Mouse (Mus musculus) embryo, embryonic 9.5 days (tissue): Measurements from ENCODE around the gene Gm28038.
A peak's percentile ranks its signal among the peaks of the same experiment; 100 is the strongest.

Source experiments
- DNase-seq: peaks from one replicate; pipeline ENCODE4 v3.0.0-alpha.2; 2017; ENCODE audit errors: extremely low spot score

The Gm28038 gene

GRCm38 (mm10) chr2:30256616-30257350 is 24.1 kb upstream of the Gm28038 start:
- no peak for DNase-seq

DNA sequence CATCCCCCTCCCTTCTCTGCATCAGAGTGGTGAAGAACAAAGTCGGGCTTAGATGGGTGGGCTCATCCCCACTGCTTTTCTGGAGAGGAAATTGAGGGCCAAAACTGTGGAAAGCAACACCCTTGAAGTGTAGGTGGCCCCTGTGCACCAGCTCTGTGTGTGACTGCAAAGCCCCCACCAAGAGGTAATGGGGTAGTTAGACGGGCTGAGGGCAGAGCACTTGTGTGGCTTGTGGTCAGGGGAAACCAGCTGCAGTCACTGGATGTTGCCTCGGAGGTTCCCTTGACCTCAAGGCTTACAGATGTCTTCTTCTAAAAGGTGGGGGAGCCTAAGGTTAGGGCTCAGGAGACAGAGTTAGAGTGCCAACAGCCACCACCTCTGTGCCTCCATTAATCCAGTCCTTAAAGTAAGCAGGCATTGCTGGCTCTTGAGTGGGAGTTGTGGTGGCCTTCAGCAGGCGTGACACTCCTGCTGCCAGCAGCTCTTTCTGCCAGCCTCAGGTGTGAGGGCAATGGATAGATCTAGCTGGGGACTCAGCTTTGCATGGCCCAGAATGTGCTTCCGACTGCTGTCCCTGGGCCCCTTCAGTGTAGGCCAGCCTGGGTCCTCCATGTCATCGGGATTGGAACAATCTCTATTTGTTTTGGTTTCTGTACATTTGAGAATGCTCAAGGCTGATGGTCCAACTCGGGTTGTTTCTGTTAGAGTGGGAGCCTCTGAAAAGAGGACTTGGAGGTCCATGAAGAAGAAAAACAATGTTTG is 23.0 kb upstream of the Gm28038 start:
- no peak for DNase-seq

- DNase-seq: no peak
These were observed 22.2 kb upstream of the Gm28038 start for GRCm38 (mm10) chr2:30258600-30258999.

- DNase-seq: no peak
These were observed 21.4 kb upstream of the Gm28038 start for GRCm38 (mm10) chr2:30259131-30260064.

DNA sequence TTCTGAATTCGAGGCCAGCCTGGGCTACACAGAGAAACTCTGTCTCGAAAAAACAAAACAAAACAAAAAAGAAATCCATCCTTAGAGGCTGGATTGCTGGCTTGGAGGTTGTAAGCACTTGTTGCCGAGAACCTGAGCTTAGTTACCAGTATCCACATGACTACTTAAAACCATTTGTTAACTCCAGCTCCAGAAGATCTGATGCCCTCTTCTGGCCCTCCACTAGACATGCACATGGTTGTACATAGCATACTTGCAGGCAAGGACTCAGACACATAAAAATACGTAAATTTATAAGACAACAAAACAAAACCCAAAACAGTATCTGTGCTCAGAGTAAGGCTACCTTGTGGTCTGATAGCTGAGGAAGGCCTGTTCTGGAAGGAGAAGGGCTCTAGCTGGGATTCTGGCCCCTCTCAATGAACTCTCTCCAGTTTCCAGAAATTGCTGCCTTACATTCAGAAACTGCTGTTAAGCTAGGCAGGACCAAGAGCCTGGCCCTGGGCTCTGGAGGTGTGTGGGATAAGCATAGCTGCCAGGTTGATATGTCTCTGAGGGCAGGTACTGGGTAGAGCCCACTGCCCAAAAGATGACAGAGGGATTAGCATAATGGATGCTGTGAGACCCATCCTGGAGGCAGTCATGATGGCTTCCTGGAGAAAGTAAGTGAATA is 19.6 kb upstream of the Gm28038 start:
- DNase-seq: no peak

DNA sequence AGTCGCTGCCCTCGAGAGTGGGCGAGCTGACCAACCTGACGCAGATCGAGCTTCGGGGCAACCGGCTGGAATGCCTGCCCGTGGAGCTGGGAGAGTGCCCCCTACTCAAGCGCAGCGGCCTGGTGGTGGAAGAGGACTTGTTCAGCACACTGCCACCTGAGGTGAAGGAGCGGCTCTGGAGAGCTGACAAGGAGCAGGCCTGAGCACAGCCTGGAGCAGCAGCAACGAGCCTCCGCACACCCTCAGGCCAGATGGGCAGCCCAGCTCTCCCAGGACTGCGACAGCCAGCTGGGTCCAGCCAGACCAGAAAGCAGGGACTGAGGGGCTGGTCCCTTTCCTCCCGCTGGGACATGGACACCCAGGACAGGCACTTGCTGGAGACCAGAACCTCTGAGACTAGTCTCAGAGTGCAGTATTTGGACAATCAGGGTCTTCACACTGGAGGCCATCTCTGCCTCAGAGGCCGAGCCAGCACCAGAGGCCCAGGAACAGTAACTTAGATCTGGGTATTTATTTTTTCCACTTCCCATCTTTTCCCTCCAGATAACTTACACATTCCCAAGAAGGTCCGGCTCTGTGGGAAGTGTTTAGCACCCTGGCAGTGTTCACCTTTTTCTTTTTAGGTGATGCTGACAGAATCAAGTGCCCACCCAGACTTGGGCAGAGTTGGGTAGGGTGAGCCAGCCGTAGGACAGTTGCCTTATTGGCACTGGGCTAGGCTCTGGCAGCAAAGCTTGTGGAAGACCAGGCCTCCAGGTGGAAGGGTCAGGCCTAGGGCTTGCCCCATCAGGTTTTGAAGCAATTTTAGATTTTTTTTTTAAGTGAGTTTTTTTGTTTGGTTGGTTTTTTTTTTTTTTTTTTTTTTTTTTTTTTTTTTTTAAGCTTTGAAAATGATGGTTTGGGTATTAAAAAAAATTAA is 18.7 kb upstream of the Gm28038 start:
- DNase-seq: no peak

- DNase-seq: no peak
These were observed 17.9 kb upstream of the Gm28038 start for GRCm38 (mm10) chr2:30262840-30263441.

DNA sequence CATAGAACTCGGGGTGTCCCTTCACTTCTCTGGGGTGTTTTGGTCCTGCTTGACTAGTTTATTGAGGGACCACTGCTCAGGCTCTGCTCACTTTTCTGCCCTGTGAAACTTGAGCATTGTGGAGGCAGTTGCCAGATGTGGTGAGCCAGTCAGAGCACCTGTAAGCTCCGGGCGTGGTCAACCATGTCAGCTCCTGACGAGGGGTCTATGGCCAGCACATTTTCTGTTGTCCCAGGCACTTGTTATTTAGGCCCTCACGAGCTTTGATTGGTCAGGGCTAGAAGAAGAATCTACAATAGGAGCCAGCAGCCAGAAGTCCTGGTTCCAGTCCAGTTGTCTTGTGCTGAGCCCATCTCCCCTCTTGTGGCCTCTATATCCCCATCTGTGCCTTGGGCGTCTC is 17.0 kb upstream of the Gm28038 start:
- DNase-seq: no peak

DNA sequence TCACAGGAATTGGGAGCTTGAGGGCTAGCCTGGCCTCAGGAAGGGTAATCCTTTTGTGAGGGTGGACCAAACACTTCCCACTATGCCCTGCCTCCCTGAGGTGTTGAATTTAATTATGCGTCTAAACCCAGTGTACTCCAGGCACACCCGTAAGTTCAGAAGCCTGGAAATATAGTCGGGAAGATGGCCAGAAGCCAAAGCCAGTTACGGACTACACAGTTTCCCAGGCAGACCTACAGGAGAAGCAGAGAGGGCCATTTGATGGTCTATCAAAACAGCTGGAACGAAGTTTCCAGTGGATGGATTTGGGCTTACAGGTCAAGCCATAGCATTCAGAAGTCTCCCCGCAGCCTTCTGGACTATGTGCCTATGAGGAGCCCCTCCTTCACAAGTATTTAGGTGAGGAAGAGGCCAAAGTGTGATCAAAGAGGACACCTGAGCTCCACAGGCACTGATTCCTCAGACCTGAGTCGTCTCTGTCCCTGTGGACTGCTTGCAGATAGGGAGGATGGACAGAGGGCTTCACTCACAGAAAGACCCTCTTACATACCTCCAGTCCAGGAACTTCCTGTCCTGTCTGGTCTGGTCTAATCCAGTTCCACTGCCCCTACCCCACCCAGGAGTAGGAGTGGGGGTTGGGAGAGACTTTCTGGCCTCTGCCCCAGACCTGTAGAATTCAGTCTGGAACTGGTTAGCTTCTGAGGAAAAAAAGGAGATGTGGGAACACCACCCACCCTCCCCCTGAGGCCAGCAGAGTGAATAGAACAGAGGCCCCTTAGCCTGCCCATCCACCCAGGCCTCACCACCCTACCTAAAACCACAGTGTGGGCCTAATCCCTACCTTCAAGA is 15.9 kb upstream of the Gm28038 start:
- no peak for DNase-seq

- no peak for DNase-seq
These were observed 15.0 kb upstream of the Gm28038 start, which contains the start of gene Phyhd1 for GRCm38 (mm10) chr2:30265767-30266253. TSS of gene Phyhd1 (plus strand) at chr2:30266203.

DNA sequence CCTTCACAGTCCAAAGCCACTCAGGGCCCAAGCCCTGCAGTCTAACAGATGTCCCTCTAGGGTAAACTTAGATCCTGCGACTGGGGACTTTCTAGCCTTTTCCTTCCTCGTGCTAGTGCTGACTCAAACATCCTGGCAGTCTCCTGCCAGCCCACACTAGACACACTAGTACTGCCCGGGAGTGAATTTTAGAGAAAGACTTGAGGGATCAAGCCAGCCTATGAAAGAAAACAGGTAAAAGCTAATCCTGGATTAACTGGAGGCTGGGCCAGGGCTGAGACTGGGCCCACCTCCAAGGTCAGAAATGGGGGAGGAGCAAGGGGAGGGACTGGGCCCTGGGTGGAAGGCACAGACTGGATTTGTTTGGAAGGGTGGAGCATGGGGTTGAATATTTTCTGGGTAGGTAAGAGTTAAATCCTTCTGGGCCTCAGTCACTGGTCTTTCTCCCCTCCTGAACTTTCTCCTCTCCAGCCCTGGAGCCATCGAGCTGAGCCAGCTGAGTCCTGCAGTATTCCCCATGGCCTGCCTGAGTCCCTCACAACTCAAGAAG is 14.4 kb upstream of the Gm28038 start:
- peak; percentile 45 for DNase-seq

GRCm38 (mm10) chr2:30267466-30267865 is 13.4 kb upstream of the Gm28038 start:
- no peak for DNase-seq

DNA sequence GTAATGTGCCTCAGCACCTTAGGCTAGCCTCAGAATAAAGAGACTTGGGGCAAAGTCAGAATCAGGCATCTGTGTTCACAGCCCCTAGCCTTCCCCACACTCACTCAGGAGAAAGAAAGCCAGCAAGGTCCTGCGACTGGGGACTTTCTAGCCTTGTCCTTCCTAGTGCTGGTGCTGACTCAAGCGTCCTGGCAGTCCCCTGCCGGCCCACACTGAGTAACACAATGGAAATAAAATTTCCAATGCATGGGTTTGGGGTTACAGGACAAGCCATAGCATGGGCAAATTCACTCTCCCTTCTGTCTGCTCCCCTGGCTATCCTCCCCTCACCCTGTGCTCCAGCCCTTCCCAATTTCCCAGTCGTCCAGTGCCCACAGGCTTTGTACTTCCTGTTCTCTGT is 12.5 kb upstream of the Gm28038 start:
- no peak for DNase-seq

DNA sequence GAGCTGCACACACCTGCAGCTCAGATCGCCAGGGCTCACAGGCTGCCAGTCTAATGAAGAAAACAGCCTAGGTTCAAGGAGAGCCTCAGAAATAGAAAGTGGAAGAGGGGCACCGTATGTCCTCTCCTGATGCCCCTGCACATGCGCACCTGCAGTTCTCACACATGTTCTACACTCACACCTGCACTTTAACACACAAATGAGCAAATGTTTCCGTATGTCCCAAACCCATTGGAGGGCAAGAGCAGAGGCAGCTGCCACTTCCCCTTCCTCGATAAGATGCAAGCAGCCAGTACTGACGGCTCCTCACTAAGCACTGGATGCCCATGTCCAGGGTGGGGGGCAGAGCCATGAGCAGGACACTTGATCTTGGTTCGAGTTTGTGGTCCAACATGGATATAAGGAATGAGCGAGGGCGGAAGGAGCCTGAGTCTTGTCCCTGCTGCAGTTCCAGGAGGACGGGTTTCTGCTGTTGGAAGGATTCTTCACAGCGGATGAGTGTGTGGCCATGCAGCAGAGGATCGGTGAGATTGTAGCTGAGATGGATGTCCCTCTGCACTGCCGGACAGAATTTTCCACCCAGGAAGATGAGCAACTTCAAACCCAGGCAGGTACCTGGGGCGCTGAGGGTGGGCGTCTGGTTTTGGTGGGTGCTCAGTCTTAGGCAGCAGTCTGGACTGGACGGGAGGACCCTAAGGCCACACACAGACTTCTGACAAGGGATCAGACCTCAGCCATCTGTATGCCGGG is 11.4 kb upstream of the Gm28038 start:
- no peak for DNase-seq

DNA sequence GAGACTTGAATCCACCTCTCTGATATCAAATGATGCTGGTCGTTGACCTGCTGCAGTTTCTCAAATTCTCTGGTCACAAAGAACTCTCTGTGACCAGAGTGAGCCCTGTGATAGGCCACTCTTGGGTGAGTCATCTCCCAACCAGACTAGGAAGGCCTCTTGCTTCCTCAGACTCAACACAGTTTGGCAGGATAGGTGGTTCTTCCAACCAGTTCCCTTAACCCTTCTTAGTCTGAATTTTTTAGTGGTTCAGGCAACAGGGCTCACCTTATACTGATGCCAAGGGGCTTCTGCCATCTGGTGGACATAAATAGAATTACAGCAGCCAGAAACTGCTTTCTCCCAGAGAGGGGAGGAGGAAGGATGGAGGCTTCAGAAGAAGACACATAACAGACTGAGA is 10.7 kb upstream of the Gm28038 start:
- DNase-seq: peak; percentile 57

GRCm38 (mm10) chr2:30281651-30282050 is 808 bp downstream of the Gm28038 start:
- DNase-seq: no peak

DNA sequence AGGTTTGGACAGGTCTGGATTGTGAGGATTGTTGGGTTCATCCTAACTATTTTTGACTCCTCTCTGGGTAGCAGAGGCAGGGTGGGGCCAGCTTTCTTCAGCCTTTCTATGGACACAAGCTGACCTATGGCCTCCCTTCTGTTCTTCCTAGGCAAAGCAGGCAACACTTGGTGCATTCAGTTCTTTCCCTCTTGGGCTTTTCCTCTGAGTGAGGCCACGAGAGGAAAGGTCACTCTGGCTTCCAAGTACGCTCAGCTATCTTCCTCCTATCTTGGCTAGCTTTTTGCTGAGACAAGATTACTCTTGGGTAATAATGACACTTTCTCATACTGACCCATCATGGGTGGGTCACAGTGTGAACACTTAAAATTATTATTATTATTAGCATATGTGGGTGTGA is 2.4 kb downstream of the Gm28038 start:
- DNase-seq: no peak

- no peak for DNase-seq
These were observed 4.2 kb downstream of the Gm28038 start for GRCm38 (mm10) chr2:30285004-30285403.
